Mouse (Mus musculus): Measurements from ENCODE around the gene Mxi1.

The Mxi1 gene

GRCm38 (mm10) chr19:53325578-53326295 lies 15.4 kb downstream of the Mxi1 start:
- DNase-seq, result peak; percentile 59

DNA sequence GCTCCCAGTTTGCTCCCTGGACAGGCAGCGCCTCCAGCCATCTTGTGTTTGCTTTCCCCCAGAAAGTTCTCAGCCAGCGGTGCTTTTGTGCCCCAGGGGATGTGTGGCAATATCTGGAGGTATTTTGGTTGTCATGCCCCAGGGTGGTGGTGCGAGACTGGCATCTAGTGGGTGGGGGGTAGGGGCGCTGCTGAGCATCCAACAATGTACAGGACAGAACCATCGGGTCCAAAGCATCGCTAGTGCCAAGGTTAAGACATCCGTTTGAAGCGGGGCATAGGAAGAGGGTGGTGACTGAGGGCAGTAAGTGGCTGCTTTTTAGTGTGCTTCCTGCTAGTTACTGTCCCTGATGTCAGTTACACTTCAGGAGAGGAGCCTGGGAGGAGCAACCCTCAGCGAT lies 17.8 kb downstream of the Mxi1 start:
- DNase-seq, result no peak

DNA sequence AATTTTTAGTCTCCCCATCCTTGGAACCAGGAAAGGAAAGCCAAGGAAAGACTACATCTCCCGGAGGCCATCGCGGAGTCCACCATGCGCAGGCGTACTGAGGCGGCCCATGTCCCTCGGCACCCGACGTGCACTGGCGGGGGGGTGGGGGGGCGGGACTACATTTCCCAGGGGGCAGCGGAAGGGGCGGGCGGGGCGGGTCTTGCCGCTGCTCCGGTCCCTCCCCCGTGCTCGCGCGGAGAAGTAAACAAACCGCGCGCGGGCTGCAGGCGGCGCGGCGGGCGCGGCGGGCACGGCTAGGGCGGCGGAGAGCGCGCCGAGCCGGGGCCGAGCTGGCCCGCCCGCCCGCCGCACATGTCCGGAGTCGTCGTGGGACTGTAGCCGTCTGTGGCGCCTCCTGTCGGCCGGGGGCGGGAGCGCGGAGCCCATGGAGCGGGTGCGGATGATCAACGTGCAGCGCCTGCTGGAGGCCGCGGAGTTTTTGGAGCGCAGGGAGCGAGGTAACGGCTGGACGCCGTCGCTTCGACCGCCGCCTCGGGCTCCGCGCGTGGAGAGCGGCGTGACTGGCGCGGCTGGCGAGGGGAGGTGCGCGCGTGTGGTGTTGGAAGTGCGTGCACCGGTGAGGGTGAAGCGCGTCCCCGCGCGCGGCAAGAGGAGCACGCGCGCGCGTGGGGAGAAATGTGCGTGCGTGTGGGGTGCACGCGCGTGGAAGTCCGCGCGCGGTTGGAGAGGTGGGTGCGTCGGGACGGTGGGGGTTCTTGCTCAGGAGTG lies 19.1 kb downstream of the Mxi1 start:
- DNase-seq, result peak; percentile 92

GRCm38 (mm10) chr19:53329992-53330381 lies 19.7 kb downstream of the Mxi1 start:
- peak; percentile 67 for DNase-seq

GRCm38 (mm10) chr19:53331882-53332500 lies 21.7 kb downstream of the Mxi1 start:
- DNase-seq, result no peak

DNA sequence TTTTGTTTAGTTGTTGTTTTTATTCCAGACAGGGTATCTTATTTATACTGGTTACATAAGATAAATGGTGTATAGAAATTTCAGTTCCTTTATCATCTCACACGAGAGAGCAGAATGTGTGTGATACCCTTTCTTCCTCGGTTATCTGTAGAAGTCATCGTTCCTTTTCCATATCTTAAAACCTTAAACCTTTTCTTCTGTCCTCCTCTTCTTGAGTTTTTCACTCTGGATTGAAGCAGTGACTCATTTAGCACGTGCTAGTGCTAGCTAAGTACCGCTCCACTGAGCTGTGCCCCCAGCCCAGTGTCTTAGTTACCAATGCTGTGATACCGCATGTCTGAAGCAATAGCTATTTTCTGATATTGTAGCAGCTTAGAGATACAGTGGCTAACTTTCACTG lies 23.4 kb downstream of the Mxi1 start:
- no peak for DNase-seq

DNA sequence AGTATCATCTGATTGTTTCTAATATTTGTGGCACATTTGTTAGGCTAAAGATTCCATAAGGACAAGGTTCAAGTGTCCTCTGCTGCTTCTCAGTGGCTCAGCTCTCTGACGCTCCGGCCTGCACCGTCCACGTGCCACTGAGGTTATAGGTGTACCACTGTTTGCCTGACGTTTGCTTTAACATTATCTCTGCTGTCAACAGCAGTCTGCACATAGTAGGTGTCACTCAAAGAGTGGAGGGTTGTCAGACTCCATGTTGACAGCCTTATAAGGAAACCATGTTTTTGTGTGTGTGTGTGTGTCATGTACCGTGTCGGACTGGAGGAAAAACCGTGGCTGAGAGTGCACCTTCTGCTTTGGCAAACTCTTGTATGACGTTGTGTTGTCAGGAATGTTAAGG lies 24.9 kb downstream of the Mxi1 start:
- no peak for DNase-seq

DNA sequence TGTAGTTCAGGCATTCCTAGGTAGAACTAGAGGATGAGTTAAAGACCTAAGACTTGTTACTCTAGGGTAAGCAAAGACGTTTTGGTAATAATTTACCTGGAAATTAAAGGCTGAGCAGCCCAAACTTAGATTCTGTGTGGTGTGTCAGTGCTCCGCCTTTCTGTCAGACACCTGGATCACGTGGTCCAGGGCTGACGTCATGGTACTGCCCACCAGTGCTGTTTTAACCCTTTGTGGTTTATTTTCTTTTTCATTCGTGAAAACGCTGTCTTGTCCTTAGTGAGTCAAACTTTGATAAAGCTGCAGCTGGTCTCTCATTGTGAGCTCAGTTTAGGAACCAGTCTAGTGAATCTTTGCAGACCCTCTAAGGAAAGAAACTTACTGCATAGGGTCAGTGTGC lies 30.1 kb downstream of the Mxi1 start:
- no peak for DNase-seq

GRCm38 (mm10) chr19:53343174-53343881 lies 33.0 kb downstream of the Mxi1 start:
- DNase-seq, result no peak

DNA sequence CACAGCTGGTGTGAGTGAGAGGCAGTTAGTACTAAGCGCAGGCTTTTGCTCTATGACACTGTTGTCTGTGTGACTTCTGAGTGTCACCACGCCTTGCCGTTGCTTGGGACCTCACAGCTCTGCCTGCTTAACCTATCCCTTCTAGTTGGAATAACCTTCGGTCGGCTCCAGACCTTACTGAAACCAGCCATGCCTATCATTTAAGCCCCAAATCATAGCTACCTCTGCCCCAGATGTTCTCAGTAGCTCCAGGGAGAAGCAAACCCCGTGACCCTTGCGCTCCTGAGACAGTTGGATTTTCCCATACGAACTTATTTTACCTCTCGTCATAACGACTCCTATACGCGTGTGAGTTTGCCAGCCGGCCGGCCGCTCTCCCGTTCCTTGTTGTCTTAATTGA lies 33.7 kb downstream of the Mxi1 start:
- no peak for DNase-seq

GRCm38 (mm10) chr19:53345766-53346165 lies 35.4 kb downstream of the Mxi1 start:
- DNase-seq, result no peak

DNA sequence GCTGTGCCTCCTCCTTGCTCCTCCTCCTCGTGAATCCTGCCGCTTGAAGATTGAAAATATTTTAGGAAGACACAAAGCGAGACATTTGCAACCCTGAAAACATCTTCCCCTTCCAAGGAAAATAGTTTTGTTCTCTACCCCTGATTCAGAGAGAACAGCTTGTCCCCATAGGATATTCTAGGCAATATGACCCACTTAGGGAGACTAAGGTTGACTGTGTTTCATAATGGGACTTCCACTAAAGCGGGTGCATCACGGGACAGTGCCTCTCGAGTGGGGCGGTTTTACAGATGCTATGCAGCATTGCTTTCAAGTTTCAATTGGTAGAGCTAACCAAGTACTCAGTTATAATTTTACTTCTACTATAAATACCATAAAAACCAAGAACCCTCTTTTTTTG lies 43.5 kb downstream of the Mxi1 start:
- DNase-seq, result no peak

DNA sequence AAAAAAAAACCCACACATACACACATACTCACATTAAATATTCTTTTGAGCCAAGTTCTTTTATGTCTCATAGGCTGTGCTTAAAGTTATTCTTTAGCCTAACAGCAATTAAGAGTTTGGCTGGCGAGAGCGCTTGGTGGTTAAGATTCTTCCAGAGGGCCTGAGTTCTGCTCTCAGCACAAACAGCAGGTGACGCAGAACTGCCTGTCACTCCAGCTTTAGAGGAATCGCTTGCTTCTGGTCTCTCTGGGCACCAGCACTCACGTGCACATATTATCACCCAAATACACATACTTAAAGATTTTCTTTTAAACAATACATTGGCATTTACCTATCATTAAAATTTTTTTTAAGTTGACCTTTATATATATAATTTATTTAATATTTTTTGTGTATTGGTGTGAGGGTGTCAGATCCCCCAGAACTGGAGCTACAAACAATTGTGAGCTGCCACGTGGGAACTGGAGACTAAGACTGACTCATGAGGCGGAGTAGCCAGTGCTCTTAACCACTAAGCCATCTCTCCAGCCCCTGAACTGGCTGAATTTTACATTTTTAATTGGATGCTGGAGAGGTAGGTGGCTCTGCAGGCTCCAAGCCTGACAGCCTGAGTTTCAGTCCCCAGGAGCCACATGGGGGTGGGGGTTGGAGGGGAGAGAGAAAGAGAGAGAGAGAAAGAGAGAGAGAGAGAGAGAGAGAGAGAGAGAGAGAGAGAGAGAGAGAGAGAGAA lies 44.1 kb downstream of the Mxi1 start:
- no peak for DNase-seq

- DNase-seq, result no peak
These were observed 44.7 kb downstream of the Mxi1 start for GRCm38 (mm10) chr19:53355065-53355464.

GRCm38 (mm10) chr19:53359160-53360033 lies 49.1 kb downstream of the Mxi1 start:
- DNase-seq, result peak; percentile 62

DNA sequence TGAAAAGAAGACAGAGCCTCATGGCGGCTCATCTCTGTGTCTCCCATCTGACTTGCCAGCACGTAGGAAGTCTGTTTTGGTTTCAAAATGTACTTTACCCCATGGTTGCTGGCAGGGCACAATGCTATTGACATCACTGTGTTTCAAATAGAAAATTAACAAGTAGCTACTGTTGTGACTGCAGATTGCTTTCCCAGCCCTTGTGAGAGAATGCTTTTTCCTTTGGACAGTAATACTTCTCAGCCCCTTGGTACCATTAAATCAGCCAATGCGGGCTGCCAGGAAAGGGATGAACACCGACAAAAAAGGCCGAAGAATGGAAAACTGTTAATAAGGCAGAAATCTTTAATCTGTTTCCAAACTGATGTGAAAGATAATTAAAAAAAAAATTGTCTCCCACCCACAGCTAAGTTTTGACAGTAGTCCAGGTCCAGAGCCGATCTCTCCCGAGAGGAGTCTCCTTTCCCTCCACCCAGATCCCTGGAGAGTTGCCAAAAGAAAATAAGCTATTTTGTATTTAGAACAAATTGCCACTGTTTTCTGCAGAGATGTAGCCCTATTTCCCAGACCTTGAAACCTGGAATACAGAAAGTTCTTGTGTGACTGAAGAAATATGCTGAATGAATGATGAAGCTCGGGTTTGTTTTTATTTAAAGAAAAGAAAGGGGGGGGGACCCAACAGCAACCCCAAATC lies 50.1 kb downstream of the Mxi1 start:
- DNase-seq, result no peak

GRCm38 (mm10) chr19:53362967-53363366 lies 52.6 kb downstream of the Mxi1 start:
- DNase-seq, result peak; percentile 48

DNA sequence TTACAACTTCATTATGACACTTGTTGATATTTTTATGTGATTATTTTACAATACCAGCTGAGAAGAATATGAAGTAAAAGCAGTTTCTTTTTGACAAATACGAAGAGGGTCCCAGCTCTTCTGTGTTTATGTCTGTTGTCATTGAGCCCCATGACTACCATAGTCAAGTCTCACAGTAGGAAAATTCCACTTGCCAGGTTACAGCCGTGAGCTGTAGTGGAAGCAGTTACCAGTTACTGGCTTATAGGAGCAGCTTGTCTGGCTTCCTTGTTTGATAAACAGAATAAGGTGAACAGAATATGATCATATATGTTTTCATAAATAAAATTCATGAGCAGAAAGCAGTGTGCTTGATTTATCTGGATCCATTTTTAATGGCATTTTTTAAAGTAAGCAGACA lies 54.2 kb downstream of the Mxi1 start:
- DNase-seq, result no peak

- peak; percentile 72 for DNase-seq
These were observed 54.6 kb downstream of the Mxi1 start for GRCm38 (mm10) chr19:53364963-53365362.

DNA sequence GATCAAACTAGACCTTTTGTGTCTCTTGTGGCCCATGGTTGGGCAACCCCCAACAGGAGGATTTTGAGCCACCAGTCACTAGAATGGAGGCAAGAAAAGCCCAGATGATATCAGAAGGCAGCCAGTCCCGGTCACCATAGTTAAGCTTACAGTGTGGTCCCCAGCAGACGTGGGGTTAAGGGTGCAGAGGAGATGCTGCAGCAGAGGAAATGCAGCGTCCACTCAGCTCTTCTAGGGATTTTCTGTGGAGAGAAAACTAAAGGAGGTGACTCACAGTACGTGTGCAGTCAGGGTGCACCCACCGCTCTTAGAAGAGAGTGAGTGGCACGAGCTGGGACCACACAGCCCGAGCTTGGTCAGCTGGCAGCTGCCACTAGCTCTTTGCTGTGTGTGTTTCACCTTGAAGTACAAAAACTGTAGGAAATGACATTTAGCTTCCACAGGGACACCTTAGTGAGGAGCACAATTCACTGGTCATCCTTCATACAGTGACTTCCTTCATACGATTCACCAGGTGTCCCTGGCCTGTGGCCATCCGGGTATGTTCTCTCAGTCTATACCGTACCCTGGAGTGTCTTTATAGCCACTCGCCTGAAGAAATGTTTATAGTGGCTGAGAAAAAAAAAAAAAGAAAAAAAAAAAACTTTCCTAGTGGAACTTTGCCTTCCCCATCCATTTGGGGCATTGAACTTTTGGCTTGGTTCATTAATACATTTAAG lies 55.9 kb downstream of the Mxi1 start:
- DNase-seq, result no peak

Data from right cerebral cortex, postnatal 4 days (tissue).